Mouse (Mus musculus): Measurements from ENCODE around the gene Vps33a.

- no peak for TF ChIP-seq CTCF (IDR thresholded peaks at IDR 0.05; ENCODE audit: borderline replicate concordance, extremely low read depth, insufficient read depth, insufficient read length)
- no peak for TF ChIP-seq POLR2A (IDR thresholded peaks at IDR 0.05; ENCODE audit: borderline replicate concordance, extremely low read depth, insufficient read depth, insufficient read length, poor library complexity, severe bottlenecking)
These were observed 20.9 kb upstream of the Vps33a start for GRCm38 (mm10) chr5:123593622-123594280.

All from brain, embryonic 14.5 days (tissue).